Mouse (Mus musculus): ENCODE measurements around the gene Gm20509.
A peak's percentile ranks its signal among the peaks of the same experiment; 100 is the strongest.
"Not testable (repeated sequence)": the region's sequence is repeated elsewhere in the genome, so short reads cannot be mapped to it uniquely, and the experiment has no call there.

Gm20509 gene

DNA sequence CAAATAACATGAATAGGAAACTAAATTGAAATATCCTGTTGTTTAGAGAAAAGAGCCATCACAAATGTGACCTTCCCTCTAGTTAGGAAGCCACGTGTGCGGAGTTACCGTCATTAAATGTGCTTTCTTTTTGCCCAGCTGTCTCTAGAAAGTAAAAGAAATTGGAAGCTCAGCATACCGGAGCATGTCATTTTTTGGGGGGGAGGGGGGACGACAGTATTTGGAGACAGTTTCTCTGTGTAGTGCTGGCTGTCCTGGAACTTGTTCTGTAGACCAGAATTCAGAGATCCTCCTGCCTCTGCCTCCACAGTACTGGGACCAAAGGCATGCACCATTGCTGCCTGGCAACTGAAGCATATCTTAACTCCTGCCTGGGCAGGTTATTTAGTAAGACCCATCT is 734 bp upstream of the Gm20509 start, which contains the start of gene Khdc3:
Gene Khdc3, plus strand, starts transcription at position 301 of the 400 bp plus-strand sequence.
- no peak for DNase-seq (ENCODE audit: low read depth, low spot score)

- DNase-seq (ENCODE audit: low read depth, low spot score) = no peak
Measured at GRCm38 (mm10) chr9:73103159-73103879, 1.0 kb downstream of the Gm20509 start.

GRCm38 (mm10) chr9:73103880-73104198 is 1.6 kb downstream of the Gm20509 start:
- DNase-seq (ENCODE audit: low read depth, low spot score) = no peak

DNA sequence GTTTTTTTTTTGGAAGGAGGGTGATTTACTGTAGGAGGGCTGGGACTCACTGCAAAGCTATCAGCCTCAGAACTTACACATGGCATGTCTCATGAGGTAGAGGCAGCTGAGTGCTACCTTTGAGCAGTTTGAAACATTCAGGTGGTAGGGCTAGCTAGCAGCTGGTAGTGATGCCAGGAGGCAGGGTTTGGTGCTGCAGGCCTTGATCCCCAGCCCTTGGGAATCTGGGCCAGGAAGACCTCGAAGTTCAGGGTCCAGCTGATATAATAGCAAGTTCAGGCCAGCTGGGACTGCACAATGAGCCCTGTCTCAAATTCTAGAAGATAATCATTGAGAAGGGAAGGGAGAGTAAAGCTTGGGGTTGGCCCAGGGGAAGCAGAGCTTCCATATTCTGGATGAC is 2.9 kb downstream of the Gm20509 start:
- DNase-seq (ENCODE audit: low read depth, low spot score) = no peak

DNA sequence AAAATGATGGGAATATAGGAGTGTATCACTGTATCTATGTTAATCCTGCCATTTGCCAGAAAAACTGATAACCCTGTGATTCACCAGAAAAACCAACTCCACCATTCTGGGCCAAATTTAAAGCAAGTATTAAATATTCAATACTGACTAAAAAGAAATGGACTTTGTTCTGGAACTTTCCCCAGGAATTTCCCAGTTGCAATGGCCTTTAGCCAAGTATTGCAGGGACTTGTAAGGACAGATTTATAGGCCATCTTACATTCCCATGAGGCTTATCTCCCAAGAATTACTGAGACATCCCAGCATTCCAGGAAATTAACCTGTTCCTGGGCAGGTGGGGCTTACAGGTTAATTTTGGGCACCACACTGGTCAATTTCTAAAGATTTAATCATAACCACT is 3.5 kb downstream of the Gm20509 start:
- DNase-seq (ENCODE audit: low read depth, low spot score) = no peak

- DNase-seq (ENCODE audit: low read depth, low spot score) = peak; percentile 83
Measured at GRCm38 (mm10) chr9:73112919-73113906, 10.9 kb downstream of the Gm20509 start, which contains the start of gene Rsl24d1. Gene Rsl24d1, plus strand, starts transcription at chr9:73113426.

- not testable (repeated sequence) for DNase-seq (ENCODE audit: low read depth, low spot score)
Measured at GRCm38 (mm10) chr9:73116704-73117103, 14.4 kb downstream of the Gm20509 start.

- no peak for DNase-seq (ENCODE audit: low read depth, low spot score)
Measured at GRCm38 (mm10) chr9:73118012-73118411, 15.7 kb downstream of the Gm20509 start.

DNA sequence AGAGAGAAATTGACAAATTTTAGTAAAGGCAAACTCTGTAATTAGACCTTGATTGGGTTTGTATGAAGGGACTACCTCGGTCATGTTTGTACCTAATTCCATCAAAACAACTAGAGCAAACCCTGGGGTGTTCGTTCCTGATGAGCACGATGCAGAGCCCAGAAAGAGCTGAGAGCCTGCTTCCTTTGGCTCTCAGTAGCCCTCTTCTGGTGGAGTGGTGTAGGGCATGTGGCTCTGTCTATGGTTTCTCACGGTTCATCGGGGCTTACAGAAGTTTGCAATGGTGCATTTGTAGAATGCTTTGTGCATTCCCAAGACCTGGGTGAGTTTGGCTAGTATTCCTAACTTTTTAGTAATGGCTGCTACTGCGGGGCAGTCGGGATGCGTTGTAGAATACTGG is 19.5 kb downstream of the Gm20509 start:
- DNase-seq (ENCODE audit: low read depth, low spot score) = no peak

DNA sequence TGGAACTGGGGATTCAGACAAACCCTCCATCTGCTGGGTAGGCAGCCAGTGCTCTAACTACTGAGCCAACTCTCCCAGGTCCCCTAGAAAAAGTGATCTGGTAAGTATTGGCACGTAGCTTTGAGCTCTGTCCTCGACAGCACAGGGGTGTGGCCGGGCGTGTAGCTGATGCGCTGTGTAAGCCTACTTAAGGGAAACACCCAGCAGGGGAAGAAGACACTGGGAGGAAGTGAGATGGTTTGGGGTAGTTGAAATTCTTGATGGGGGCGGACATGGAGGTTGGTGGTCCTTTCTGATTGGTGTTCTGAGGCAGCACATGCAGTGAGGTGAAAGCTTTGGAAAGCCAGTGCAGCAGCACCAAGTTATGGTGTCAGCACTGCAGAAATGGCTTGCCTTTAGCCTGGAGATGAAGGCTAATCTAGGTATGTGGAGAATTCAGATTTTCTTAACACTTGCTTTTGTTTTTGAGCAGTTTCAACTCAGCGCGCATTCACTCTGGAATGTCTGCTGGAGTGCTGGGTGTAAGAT is 22.8 kb downstream of the Gm20509 start:
- DNase-seq (ENCODE audit: low read depth, low spot score) = no peak

GRCm38 (mm10) chr9:73127457-73127856 is 25.2 kb downstream of the Gm20509 start:
- DNase-seq (ENCODE audit: low read depth, low spot score) = no peak

GRCm38 (mm10) chr9:73129875-73130274 is 27.6 kb downstream of the Gm20509 start:
- peak; percentile 30 for DNase-seq (ENCODE audit: low read depth, low spot score)

DNA sequence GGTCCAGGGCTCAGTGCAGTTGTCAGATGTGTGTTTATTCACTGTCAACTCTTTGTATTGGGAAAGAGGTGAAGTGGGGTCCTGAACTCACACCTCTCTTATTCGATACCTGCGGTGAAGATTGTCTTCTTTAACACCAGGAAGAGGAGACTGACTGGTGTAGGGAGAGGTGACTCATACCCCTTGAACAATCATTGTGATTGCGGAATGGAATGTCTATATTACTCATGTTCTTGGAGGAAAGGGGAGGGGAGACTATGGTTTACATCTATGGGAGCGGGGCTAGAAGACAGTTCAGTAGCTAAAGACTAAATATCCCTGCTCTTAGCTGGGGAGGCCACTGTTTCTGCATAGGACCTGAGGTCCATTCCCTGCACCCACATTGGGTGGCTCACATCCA is 28.3 kb downstream of the Gm20509 start:
- no peak for DNase-seq (ENCODE audit: low read depth, low spot score)

- DNase-seq (ENCODE audit: low read depth, low spot score) = no peak
Measured at GRCm38 (mm10) chr9:73137341-73137886, 35.1 kb downstream of the Gm20509 start.

GRCm38 (mm10) chr9:73154347-73154746 is 52.1 kb downstream of the Gm20509 start:
- no peak for DNase-seq (ENCODE audit: low read depth, low spot score)

DNA sequence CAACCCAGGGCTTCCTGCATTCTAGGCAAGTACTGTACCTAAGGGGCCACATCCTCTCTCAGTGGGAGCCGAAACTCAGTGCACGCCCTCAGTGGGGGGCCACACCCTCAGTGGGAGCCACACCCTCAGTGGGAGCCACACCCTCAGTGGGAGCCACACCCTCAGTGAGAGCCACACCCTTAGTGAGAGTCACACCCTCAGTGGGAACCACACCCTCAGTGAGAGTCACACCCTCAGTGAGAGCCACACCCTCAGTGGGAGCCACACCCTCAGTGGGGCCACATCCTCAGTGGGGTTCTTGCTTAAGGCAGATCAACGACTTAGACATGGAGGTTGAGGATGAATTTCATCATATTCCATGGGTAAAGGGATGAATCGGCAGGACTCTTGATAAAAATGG is 55.7 kb downstream of the Gm20509 start:
- DNase-seq (ENCODE audit: low read depth, low spot score) = no peak

- DNase-seq (ENCODE audit: low read depth, low spot score) = peak; percentile 40
Measured at GRCm38 (mm10) chr9:73159265-73159664, 57.0 kb downstream of the Gm20509 start.

DNA sequence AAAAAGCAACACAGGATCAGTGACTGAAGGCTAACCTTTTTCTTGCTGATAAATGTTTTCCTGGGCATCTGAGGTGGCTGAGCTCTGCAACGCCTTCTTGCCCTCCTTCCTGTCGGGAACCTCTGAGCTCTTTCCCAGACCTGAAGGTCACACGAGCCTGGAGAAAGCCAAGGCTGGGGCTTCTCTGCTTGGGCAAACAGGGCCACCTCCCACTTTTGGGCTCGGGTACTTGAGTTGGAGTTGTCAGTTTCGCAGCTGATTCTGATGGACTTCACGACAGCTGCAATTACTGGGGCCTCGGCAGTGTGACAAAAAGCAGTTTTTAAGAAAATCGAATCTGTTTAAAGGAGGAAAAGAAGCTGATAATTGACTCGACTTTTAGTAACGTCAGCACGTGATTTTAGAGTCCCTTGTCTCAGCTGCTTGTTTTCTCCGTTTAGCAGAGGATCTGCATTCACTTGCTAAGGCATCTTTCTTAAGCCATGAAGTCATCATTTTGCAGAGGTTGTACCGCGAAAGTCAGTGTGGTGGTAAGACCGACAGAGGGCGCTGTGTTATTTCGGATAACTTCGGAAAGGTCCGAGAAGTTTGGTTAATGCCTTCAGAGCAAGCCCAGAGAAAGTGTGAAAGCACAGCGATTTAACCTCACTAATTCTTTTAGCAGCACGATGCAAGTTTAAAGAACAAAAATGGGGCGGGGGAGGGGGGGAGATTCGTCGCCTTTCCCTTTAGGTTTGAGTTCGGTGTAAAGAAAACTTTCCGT is 60.5 kb downstream of the Gm20509 start:
- peak; percentile 59 for DNase-seq (ENCODE audit: low read depth, low spot score)

DNA sequence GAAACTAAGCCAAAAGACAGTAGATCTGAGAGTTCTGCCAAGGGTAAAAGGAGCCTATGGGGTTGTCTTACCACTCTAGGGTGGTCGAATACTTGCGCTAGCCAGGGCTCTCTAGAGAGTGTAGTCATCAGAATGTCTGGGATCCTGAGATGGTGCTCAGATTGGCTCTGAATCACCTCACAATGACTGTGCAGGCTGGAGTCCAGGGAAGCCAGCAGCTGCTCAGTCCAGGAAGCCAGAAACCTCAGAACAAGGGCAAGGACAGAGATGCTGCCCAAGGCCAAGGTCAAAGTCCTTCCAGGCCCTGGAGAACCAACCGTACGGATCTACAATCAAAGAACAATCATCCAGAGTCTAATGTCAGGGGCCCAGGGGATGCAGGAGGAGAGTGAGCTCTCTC is 63.4 kb downstream of the Gm20509 start:
- no peak for DNase-seq (ENCODE audit: low read depth, low spot score)
